Mouse (Mus musculus) limb, embryonic 11.5 days (tissue): ENCODE results near the gene Ube2e2. TPM values are rescaled to one million over a fixed set of nuclear protein-coding genes. Genes with fewer than 3 reads are reported as not detected.

Experiments
- ATAC-seq: fragments of 200-750 bp; cut with Nextera tagmentation; 2 replicates; pipeline ENCODE4 v1.8.0; 2017; ENCODE audit warnings: low read depth; ENCODE audit not compliant: insufficient number of reproducible peaks, low FRiP score, low TSS enrichment
- DNase-seq: peaks from one replicate; pipeline ENCODE4 v3.0.0-alpha.2; 2015; ENCODE audit warnings: low spot score
- H3K27ac ChIP-seq: fragments of 300-500 bp; sonication (generic); replicated peaks from 2 replicates; pipeline ENCODE4 v1.5.1; 2014; ENCODE audit warnings: low read depth, mild to moderate bottlenecking, low read length
- H3K27me3 ChIP-seq: fragments of 300-500 bp; sonication (generic); 2 replicates; pipeline ENCODE4 v1.6.1; 2014; ENCODE audit warnings: mild to moderate bottlenecking, low read length, mixed read lengths; ENCODE audit not compliant: control insufficient read depth, insufficient read depth
- H3K36me3 ChIP-seq: fragments of 300-500 bp; sonication (generic); 2 replicates; pipeline ENCODE4 v1.6.1; 2014; ENCODE audit warnings: mild to moderate bottlenecking, low read length, moderate library complexity, mixed read lengths; ENCODE audit not compliant: control insufficient read depth, insufficient read depth
- H3K4me1 ChIP-seq: fragments of 300-500 bp; sonication (generic); 2 replicates; pipeline ENCODE4 v1.6.1; 2014; ENCODE audit warnings: low read length, mixed read lengths; ENCODE audit not compliant: control insufficient read depth, insufficient read depth
- H3K4me2 ChIP-seq: fragments of 300-500 bp; sonication (generic); 2 replicates; pipeline ENCODE4 v1.6.1; 2014; ENCODE audit warnings: low read depth, mild to moderate bottlenecking, moderate library complexity; ENCODE audit not compliant: severe bottlenecking
- H3K4me3 ChIP-seq: fragments of 300-500 bp; sonication (generic); 2 replicates; pipeline ENCODE4 v1.5.1; 2014; ENCODE audit warnings: low read depth, low read length
- H3K9ac ChIP-seq: fragments of 300-500 bp; sonication (generic); 2 replicates; pipeline ENCODE4 v1.6.1; 2014; ENCODE audit warnings: mild to moderate bottlenecking, low read length
- H3K9me3 ChIP-seq: fragments of 300-500 bp; sonication (generic); 2 replicates; pipeline ENCODE4 v1.6.1; 2016; ENCODE audit warnings: low read length; ENCODE audit not compliant: control insufficient read depth
- WGBS: fragments of 180-500 bp; shearing (Covaris S2); extraction: QIAGEN DNeasy Blood & Tissue Kit; methylation state at CpG from one replicate; pipeline ENCODE4 v1.1.7; 2014; 5-methylcytosine and 5-hydroxymethylcytosine counted together
- polyA plus RNA-seq: library from polyadenylated mRNA; unstranded; fragments of >200 nt; fragmentation: Nextera tagmentation; extraction: Ambion mirVana; gene quantifications from 2 replicates; pipeline ENCODE4 v1.2.1, GENCODE M21; 2014

Gene Ube2e2
- polyA plus RNA-seq, 1 experiment from 2014 or later: 41.9 TPM

- H3K4me2 ChIP-seq: no peak overlapping the region
- H3K9me3 ChIP-seq: no peaks in the 10 kb centered on the region
- no peaks in the 10 kb centered on the region for H3K36me3 ChIP-seq
- H3K27ac ChIP-seq: no peak overlapping the region
- H3K4me1 ChIP-seq: no peaks in the 10 kb centered on the region
- no peak overlapping the region for H3K4me3 ChIP-seq
- no peaks in the 10 kb centered on the region for H3K27me3 ChIP-seq
- 88% methylated on average over 1 of the region's 1 CpGs for WGBS
- DNase-seq: no peak
- no peak for ATAC-seq
- H3K9ac ChIP-seq: no peak overlapping the region
Observed at GRCm38 (mm10) chr14:18637739-18638138, 256.3 kb downstream of the Ube2e2 start.

GRCm38 (mm10) chr14:18628170-18628569 is 265.9 kb downstream of the Ube2e2 start:
- DNase-seq (no peak), ATAC-seq (no peak)
- Histone ChIP-seq H3K4me3 (no peak overlapping the region), H3K27ac (no peak overlapping the region), H3K4me2 (no peak overlapping the region), H3K27me3 (no peaks in the 10 kb centered on the region), H3K9me3 (no peaks in the 10 kb centered on the region), H3K36me3 (no peaks in the 10 kb centered on the region), H3K9ac (no peak overlapping the region), H3K4me1 (no peaks in the 10 kb centered on the region)
- 79% methylated on average over 1 of the region's 1 CpGs for WGBS

- no peak for ATAC-seq
- H3K9ac ChIP-seq: no peak overlapping the region
Observed at GRCm38 (mm10) chr14:18618603-18619002, 275.5 kb downstream of the Ube2e2 start.

GRCm38 (mm10) chr14:18601927-18602326 is 292.1 kb downstream of the Ube2e2 start:
- no peak overlapping the region for H3K4me3 ChIP-seq
- ATAC-seq: no peak
- H3K27ac ChIP-seq: no peak overlapping the region
- H3K36me3 ChIP-seq: no peaks in the 10 kb centered on the region
- H3K4me1 ChIP-seq: no peaks in the 10 kb centered on the region
- DNase-seq: no peak
- no peaks in the 10 kb centered on the region for H3K9me3 ChIP-seq
- H3K4me2 ChIP-seq: no peak overlapping the region
- H3K27me3 ChIP-seq: no peaks in the 10 kb centered on the region
- WGBS: 57% methylated on average over 1 of the region's 1 CpGs
- no peak overlapping the region for H3K9ac ChIP-seq

More at GRCm38 (mm10) chr14:18618603-18619002, 275.5 kb downstream of the Ube2e2 start:
- 73% methylated on average over 2 of the region's 2 CpGs for WGBS
- Histone ChIP-seq H3K4me1 (no peaks in the 10 kb centered on the region), H3K9me3 (no peaks in the 10 kb centered on the region), H3K36me3 (no peaks in the 10 kb centered on the region), H3K27ac (no peak overlapping the region), H3K27me3 (no peaks in the 10 kb centered on the region), H3K4me2 (no peak overlapping the region), H3K4me3 (no peak overlapping the region)
- no peak for DNase-seq

- no peak overlapping the region for H3K27ac ChIP-seq
Observed at GRCm38 (mm10) chr14:18586239-18587034, 307.6 kb downstream of the Ube2e2 start.

GRCm38 (mm10) chr14:18581735-18582134 is 312.3 kb downstream of the Ube2e2 start:
- DNase-seq: no peak
- WGBS: 90% methylated on average over 4 of the region's 4 CpGs

More at GRCm38 (mm10) chr14:18586239-18587034, 307.6 kb downstream of the Ube2e2 start:
- ATAC-seq (no peak), DNase-seq (no peak)
- H3K27me3 ChIP-seq: no peaks in the 10 kb centered on the region
- no peaks in the 10 kb centered on the region for H3K4me1 ChIP-seq
- H3K4me3 ChIP-seq: no peak overlapping the region
- no peaks in the 10 kb centered on the region for H3K36me3 ChIP-seq
- no peak overlapping the region for H3K4me2 ChIP-seq
- no peaks in the 10 kb centered on the region for H3K9me3 ChIP-seq
- WGBS: 61% methylated on average over 4 of the region's 4 CpGs
- no peak overlapping the region for H3K9ac ChIP-seq

GRCm38 (mm10) chr14:18574756-18575155 is 319.3 kb downstream of the Ube2e2 start:
- Histone ChIP-seq H3K36me3 (no peaks in the 10 kb centered on the region), H3K4me2 (no peak overlapping the region), H3K4me1 (no peaks in the 10 kb centered on the region), H3K9me3 (no peaks in the 10 kb centered on the region), H3K27me3 (no peaks in the 10 kb centered on the region), H3K4me3 (no peak overlapping the region), H3K9ac (no peak overlapping the region), H3K27ac (no peak overlapping the region)
- no peak for ATAC-seq
- whole genome bisulfite sequencing: 65% methylated on average over 2 of the region's 2 CpGs
- peak; percentile 9 for DNase-seq

More at GRCm38 (mm10) chr14:18581735-18582134, 312.3 kb downstream of the Ube2e2 start:
- Histone ChIP-seq H3K4me1 (no peaks in the 10 kb centered on the region), H3K36me3 (no peaks in the 10 kb centered on the region), H3K4me2 (no peak overlapping the region), H3K27me3 (no peaks in the 10 kb centered on the region), H3K27ac (no peak overlapping the region), H3K9ac (no peak overlapping the region), H3K9me3 (no peaks in the 10 kb centered on the region), H3K4me3 (no peak overlapping the region)
- no peak for ATAC-seq

- H3K36me3 ChIP-seq: no peaks in the 10 kb centered on the region
- no peaks in the 10 kb centered on the region for H3K9me3 ChIP-seq
- no peak overlapping the region for H3K9ac ChIP-seq
- ATAC-seq: no peak
- no peak overlapping the region for H3K27ac ChIP-seq
- no peaks in the 10 kb centered on the region for H3K4me1 ChIP-seq
- H3K4me3 ChIP-seq: no peak overlapping the region
- 83% methylated on average over 10 of the region's 10 CpGs for WGBS
- H3K27me3 ChIP-seq: no peaks in the 10 kb centered on the region
- H3K4me2 ChIP-seq: no peak overlapping the region
- DNase-seq: peak; percentile 21
Observed at GRCm38 (mm10) chr14:18574130-18574721, 319.8 kb downstream of the Ube2e2 start.
